Comparison of ENCODE assay signal across 8 mouse cellular contexts in the genomic region with DNA sequence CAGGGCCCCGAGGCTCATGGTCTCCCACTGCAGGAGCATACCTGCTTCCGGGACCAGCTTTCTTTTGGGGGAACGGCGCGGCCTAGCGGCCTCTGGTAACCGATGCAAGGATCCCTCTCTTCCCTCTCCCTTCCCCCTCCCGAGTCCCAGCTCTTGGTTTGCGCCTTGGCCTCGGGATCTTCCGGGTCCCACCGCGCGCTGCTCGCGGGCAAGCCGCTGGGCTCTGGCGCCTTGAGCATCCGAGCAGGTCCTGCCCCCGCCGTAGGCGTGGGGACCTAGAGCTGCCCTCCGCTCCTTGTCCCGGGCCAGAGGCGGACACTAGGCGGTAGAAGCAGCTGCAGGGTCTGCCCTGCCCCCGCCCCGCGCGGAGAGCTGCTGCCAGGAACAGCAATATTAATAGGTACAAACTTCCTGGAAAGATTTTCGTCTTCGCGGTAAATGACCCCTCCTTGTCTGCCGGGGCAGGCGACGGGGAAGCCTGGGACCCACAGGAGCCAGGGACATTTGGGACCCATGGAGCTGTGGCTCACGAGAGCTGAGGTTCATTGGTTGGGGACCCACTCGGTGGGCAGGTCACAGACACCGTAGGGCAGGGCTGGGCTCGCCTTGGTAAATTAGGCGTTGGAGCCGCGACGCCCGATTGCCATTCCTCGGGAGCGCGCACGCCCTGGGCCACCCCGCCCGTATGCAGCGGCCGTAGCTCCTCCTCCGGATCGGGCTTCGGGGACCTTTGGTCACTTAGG. TPM values are rescaled to one million over a fixed set of nuclear protein-coding genes. Genes with fewer than 3 reads are reported as not detected.
DNase-seq lines count a peak whose midpoint lies in the region; ATAC-seq lines count a peak whose summit lies in the region.

No protein-coding gene starts in this region.

- peak overlapping the region; percentile 79 for H3K27ac ChIP-seq in embryonic facial prominence, embryonic 11.5 days (replicated peaks; ENCODE audit: low read depth, low read length)
- H3K27ac ChIP-seq in midbrain, embryonic 11.5 days (ENCODE audit: low read depth, low read length), result peak overlapping the region; percentile 81

- peak overlapping the region; percentile 94 for H3K4me2 ChIP-seq in embryonic facial prominence, embryonic 11.5 days (ENCODE audit: low read depth, low read length)
- H3K4me2 ChIP-seq in midbrain, embryonic 11.5 days, result peak overlapping the region; percentile 92

- peak overlapping the region; percentile 77 for H3K9ac ChIP-seq in embryonic facial prominence, embryonic 11.5 days (replicated peaks; ENCODE audit: low read length)
- H3K9ac ChIP-seq in midbrain, embryonic 11.5 days (ENCODE audit: low read length), result peak overlapping the region; percentile 85

- no peaks in the 10 kb centered on the region for H3K36me3 ChIP-seq in embryonic facial prominence, embryonic 11.5 days (replicated peaks; ENCODE audit: control insufficient read depth, insufficient read depth, low read depth, low read length)
- H3K36me3 ChIP-seq in midbrain, embryonic 11.5 days (ENCODE audit: control insufficient read depth, insufficient read depth, low read length), result no peaks in the 10 kb centered on the region

- intact Hi-C loops in left cerebral cortex, postnatal 4 days (cut with DNase I), result no loop called here

- no peaks in the 10 kb centered on the region for H3K27me3 ChIP-seq in embryonic facial prominence, embryonic 11.5 days (ENCODE audit: control insufficient read depth, insufficient read depth, low read length)
- no peaks in the 10 kb centered on the region for H3K27me3 ChIP-seq in midbrain, embryonic 11.5 days (ENCODE audit: control insufficient read depth, insufficient read depth, low read length)

- H3K9me3 ChIP-seq in embryonic facial prominence, embryonic 11.5 days (replicated peaks; ENCODE audit: control insufficient read depth, low read length), result no peaks in the 10 kb centered on the region
- H3K9me3 ChIP-seq in midbrain, embryonic 11.5 days (ENCODE audit: control insufficient read depth, low read length), result peaks cover 5% of the 10 kb centered on the region; the same call in 1 of the 2 replicates

- peak; percentile 87 for DNase-seq in adrenal gland, postnatal 25 days
- peak; percentile 94 for DNase-seq in embryonic facial prominence, embryonic 11.5 days (ENCODE audit: low spot score)
- peak; percentile 99 for DNase-seq in heart, adult 11 months
- peak; percentile 89 for DNase-seq in kidney, adult 11 months
- peak; percentile 87 for DNase-seq in left cerebral cortex, postnatal 4 days
- peak; percentile 98 for DNase-seq in midbrain, embryonic 11.5 days (ENCODE audit: low spot score, missing footprints)
- peak; percentile 73 for DNase-seq in right cerebral cortex, postnatal 4 days
- peak; percentile 93 for DNase-seq in yolk sac, embryonic 10.5 days (ENCODE audit: low spot score)

- WGBS in embryonic facial prominence, embryonic 11.5 days, result under 1% methylated on average over 56 of the region's 56 CpGs
- under 1% methylated on average over 56 of the region's 56 CpGs for WGBS in midbrain, embryonic 11.5 days

- H3K4me1 ChIP-seq in embryonic facial prominence, embryonic 11.5 days (ENCODE audit: control insufficient read depth, insufficient read depth, low read length), result no peaks in the 10 kb centered on the region
- no peaks in the 10 kb centered on the region for H3K4me1 ChIP-seq in midbrain, embryonic 11.5 days (ENCODE audit: control insufficient read depth, insufficient read depth, low read length)

- ATAC-seq in embryonic facial prominence, embryonic 11.5 days (replicated peaks; ENCODE audit: insufficient number of reproducible peaks, low FRiP score, low TSS enrichment, low read depth), result peak; percentile 82
- peak; percentile 89 for ATAC-seq in midbrain, embryonic 11.5 days (ENCODE audit: low FRiP score)

- H3K4me3 ChIP-seq in embryonic facial prominence, embryonic 11.5 days (ENCODE audit: low read depth, low read length), result peak overlapping the region; percentile 59
- H3K4me3 ChIP-seq in midbrain, embryonic 11.5 days (ENCODE audit: low read depth, low read length), result peak overlapping the region; percentile 58

RNA-seq across cellular contexts. Expression of gene H3f3a, which starts 35.9 kb away (rescaled TPM):
- 739 and 836 TPM in 2 replicates for total RNA-seq in adrenal gland, postnatal 25 days (2021)
- 3,882 and 3,910 TPM in 2 replicates for polyA plus RNA-seq in embryonic facial prominence, embryonic 11.5 days (2014; fragmentation: Nextera tagmentation; extraction: Ambion mirVana)
- total RNA-seq in left cerebral cortex, postnatal 4 days (2021), result 100 to 1,000 TPM; 848 to 881 TPM
- 3,662 and 3,728 TPM in 2 replicates for polyA plus RNA-seq in midbrain, embryonic 11.5 days (2014; fragmentation: Nextera tagmentation; extraction: Ambion mirVana)

RNA-seq across cellular contexts. Expression of gene Acbd3, which starts 52.0 kb away (rescaled TPM):
- total RNA-seq in adrenal gland, postnatal 25 days (2021), result 45.5 and 48.8 TPM in 2 replicates
- polyA plus RNA-seq in embryonic facial prominence, embryonic 11.5 days (2014; fragmentation: Nextera tagmentation; extraction: Ambion mirVana), result 19.1 and 20.3 TPM in 2 replicates
- 10 to 100 TPM; 39.4 to 42.5 TPM for total RNA-seq in left cerebral cortex, postnatal 4 days (2021)
- polyA plus RNA-seq in midbrain, embryonic 11.5 days (2014; fragmentation: Nextera tagmentation; extraction: Ambion mirVana), result 20.8 and 21.6 TPM in 2 replicates

Comparison
In these comparisons a context has a peak if more than half of its experiments do, and no peak if none do; other contexts are left out.
1. Peak in every context shown above with its lines: DNase-seq, ATAC-seq, H3K4me3 ChIP-seq and H3K27ac ChIP-seq.